Mouse (Mus musculus): ENCODE measurements around the gene Vwa2. TPM values are rescaled to one million over a fixed set of nuclear protein-coding genes. Genes with fewer than 3 reads are reported as not detected.

Vwa2 gene
- polyA plus RNA-seq, 1 experiment from 2014 or later = 0.62 TPM

DNA sequence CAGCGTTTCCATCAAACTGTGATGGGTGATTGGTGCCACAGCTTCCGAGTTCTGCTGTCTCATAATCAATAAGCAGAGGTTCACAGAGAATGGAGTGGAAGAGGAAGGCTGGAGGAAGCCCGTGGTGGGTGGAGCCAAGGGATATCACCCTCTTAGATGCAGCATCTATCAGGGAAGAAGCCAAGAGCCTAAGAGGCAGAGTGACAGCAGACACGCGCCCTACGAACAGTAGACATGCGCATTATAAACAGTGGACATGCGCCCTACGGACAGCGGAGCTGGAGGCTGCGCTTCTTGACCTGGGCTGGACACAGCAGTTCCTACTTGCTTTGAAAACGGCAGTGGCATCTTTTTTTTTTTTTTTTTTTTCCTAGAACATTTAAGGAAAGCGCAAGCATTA lies 80.8 kb downstream of the Vwa2 start:
- no peak overlapping the region for H3K27ac ChIP-seq (replicated peaks)
- no peak overlapping the region for H3K4me2 ChIP-seq
- no peak overlapping the region for H3K9ac ChIP-seq
- H3K4me1 ChIP-seq (replicated peaks) = 0 out of 2 replicates have a peak, but pooled peaks cover 9% of the 10 kb centered on the region
- H3K4me3 ChIP-seq = no peak overlapping the region
- no peaks in the 10 kb centered on the region for H3K9me3 ChIP-seq
- ATAC-seq (ENCODE audit: low FRiP score, low read depth) = no peak
- H3K27me3 ChIP-seq = no peaks in the 10 kb centered on the region
- H3K36me3 ChIP-seq = no peaks in the 10 kb centered on the region
- 94% methylated on average over 13 of the region's 13 CpGs for WGBS

DNA sequence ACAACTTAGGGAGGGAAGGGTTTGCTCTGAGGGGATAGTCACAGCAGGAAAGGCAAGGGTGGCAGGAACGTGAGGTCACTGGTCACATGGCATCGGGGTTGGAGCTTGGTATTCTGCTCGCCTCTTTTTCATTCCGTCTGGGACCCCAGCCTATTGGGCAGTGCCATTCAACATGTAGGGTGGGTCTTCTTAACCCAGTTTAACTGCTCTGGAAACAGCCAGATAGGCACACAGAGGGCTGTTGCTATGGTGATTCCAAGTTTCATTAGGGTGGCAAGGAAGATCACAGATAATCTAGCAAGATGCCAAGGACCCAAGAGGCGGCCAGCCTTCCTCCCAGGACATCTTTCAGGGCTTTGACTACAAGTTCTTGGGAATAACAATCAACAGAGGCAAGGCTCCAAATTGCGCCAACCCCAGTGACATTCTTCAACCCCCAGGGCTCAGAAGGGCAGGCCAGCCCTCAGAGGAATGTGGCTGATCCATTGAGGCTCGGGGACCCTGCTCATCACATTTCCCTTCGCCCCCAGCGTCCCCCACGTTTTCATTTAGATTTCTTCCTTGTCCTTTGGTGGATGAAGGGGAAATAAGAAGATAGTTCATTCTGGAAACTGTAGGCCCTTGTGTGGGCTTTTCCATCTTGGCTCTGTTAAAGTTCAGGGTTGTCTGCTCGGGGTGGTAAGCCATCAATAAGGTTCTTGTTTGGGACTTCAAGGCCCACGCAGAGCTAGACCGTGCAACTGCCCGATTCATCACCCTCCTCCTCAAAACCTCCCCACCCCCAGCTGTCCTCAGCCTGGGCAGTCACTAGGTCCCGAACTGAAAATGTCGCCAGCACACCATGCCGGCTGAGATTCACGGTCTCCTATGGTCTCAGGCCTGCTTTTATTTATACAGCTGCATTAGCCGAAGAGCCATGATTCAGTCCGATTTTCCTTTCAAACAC lies 81.8 kb downstream of the Vwa2 start:
- no peak overlapping the region for H3K27ac ChIP-seq (replicated peaks)
- peak; percentile 66; the same call in 1 of the 2 replicates for ATAC-seq (ENCODE audit: low FRiP score, low read depth)
- WGBS = 68% methylated on average over 20 of the region's 20 CpGs

DNA sequence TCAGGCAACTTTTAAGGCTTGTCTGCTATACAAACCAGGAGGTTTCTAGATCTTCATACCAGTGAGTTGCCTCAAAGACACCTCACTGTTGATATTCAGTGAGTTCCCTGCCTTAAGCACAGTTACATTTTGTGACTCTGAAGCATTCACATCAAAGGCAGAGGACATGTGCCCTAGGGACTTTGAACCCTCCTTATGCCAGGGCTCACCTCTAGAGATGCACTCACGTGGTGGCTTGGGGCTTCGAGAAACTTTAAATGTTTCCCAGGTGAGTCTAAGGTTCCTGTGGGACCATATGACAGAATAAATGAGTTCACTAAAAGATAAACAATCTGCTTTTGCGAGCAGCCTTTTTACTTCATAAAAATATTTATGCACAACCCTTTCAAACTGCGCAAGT lies 84.0 kb downstream of the Vwa2 start:
- no peaks in the 10 kb centered on the region for H3K36me3 ChIP-seq
- H3K4me1 ChIP-seq (replicated peaks) = 0 out of 2 replicates have a peak, but pooled peaks cover 6% of the 10 kb centered on the region
- H3K9ac ChIP-seq = no peak overlapping the region
- no peaks in the 10 kb centered on the region for H3K27me3 ChIP-seq
- H3K4me3 ChIP-seq = no peak overlapping the region
- WGBS = 85% methylated on average over 4 of the region's 4 CpGs
- H3K9me3 ChIP-seq = no peaks in the 10 kb centered on the region
- no peak for ATAC-seq (ENCODE audit: low FRiP score, low read depth)
- no peak overlapping the region for H3K4me2 ChIP-seq
- H3K27ac ChIP-seq (replicated peaks) = no peak overlapping the region

More for the DNA sequence above, 81.8 kb downstream of the Vwa2 start:
- H3K4me3 ChIP-seq = no peak overlapping the region
- H3K9me3 ChIP-seq = no peaks in the 10 kb centered on the region
- no peak overlapping the region for H3K4me2 ChIP-seq
- no peaks in the 10 kb centered on the region for H3K36me3 ChIP-seq
- no peak overlapping the region for H3K9ac ChIP-seq
- 0 out of 2 replicates have a peak, but pooled peaks cover 7% of the 10 kb centered on the region for H3K4me1 ChIP-seq (replicated peaks)
- H3K27me3 ChIP-seq = no peaks in the 10 kb centered on the region

DNA sequence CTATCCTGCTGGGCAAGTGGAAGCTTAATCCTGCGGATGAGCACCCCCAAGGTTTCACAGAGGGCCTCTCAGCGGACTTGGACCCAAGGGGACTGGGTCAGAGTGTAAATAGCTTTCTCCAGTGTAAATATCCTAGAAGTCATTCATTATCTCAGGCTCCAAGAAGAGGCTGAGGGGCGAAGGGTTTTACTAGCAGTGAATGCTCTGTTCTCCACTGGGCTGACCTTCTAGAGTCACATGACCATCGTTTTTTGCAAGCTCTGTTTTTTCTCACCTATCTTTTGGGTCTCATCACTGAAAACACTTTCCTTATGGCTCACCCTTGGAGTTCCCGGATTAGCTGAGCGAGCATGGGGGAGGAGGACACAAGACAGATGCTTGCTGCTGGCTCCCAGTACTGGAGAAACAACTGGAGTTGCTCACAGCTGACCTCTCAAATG lies 84.6 kb downstream of the Vwa2 start:
- H3K36me3 ChIP-seq = no peaks in the 10 kb centered on the region
- H3K9me3 ChIP-seq = no peaks in the 10 kb centered on the region
- H3K4me1 ChIP-seq (replicated peaks) = 0 out of 2 replicates have a peak, but pooled peaks cover 6% of the 10 kb centered on the region
- 66% methylated on average over 6 of the region's 6 CpGs for WGBS
- no peak overlapping the region for H3K4me3 ChIP-seq
- no peak overlapping the region for H3K27ac ChIP-seq (replicated peaks)
- H3K4me2 ChIP-seq = no peak overlapping the region
- H3K9ac ChIP-seq = no peak overlapping the region
- H3K27me3 ChIP-seq = no peaks in the 10 kb centered on the region
- ATAC-seq (ENCODE audit: low FRiP score, low read depth) = no peak

DNA sequence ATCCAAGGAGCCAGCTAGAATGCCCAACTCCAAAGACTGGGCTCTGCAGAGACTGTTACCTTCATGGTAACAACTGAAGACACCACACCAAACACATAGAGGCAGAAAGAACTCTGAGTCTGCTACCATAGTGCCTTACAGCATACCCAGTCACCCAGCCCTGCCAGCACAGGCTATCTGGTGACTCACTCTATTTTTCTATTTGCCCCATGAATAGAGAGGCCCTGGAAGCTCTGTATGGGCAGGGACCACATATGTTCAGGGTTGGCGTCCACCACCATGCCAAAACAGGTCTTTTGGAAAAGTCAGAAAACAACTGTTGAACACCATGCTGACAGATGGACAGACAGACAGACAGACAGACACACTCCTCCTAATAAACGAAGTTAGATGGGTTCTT lies 85.0 kb downstream of the Vwa2 start:
- ATAC-seq (ENCODE audit: low FRiP score, low read depth) = no peak
- Histone ChIP-seq H3K27me3 (no peaks in the 10 kb centered on the region), H3K4me3 (no peak overlapping the region), H3K9ac (no peak overlapping the region), H3K4me2 (no peak overlapping the region), H3K4me1 (replicated peaks) (0 out of 2 replicates have a peak, but pooled peaks cover 6% of the 10 kb centered on the region), H3K36me3 (no peaks in the 10 kb centered on the region), H3K27ac (replicated peaks) (no peak overlapping the region), H3K9me3 (no peaks in the 10 kb centered on the region)
- WGBS = 93% methylated on average over 2 of the region's 2 CpGs

DNA sequence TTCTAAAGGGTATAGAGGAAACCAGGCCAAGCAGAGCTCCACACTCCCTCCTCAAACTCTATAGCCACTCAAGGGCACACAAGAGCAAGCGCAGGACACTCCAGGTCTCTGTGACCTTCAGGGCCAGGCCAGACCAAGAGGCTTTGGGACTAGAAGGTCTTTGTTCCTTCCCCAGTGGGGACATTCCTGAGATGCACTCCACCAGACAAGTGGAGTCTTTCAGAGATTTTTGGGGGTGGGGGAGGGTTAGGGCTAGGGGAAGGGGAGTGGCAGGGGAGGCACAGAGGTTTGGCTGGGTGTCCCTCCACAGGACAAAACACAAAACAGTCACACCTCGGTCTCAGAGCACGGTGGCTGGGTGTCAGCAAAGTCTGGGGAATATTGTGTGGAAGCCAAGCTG lies 85.6 kb downstream of the Vwa2 start:
- no peak overlapping the region for H3K27ac ChIP-seq (replicated peaks)
- no peaks in the 10 kb centered on the region for H3K27me3 ChIP-seq
- no peak overlapping the region for H3K4me3 ChIP-seq
- H3K36me3 ChIP-seq = no peaks in the 10 kb centered on the region
- 67% methylated on average over 3 of the region's 3 CpGs for WGBS
- H3K9me3 ChIP-seq = no peaks in the 10 kb centered on the region
- H3K4me2 ChIP-seq = no peak overlapping the region
- no peak overlapping the region for H3K9ac ChIP-seq
- ATAC-seq (ENCODE audit: low FRiP score, low read depth) = no peak
- 0 out of 2 replicates have a peak, but pooled peaks cover 6% of the 10 kb centered on the region for H3K4me1 ChIP-seq (replicated peaks)

Other genes with a start within 250 kb of the Vwa2 start
- 0.93 and 1.1 TPM in 2 replicates for gene Adrb1, start 152.1 kb upstream of the Vwa2 start, polyA plus RNA-seq (2015; fragmentation: Nextera tagmentation; extraction: Ambion mirVana)
- 20.3 and 22.9 TPM in 2 replicates for gene Ccdc186, start 52.1 kb upstream of the Vwa2 start, polyA plus RNA-seq (2015; fragmentation: Nextera tagmentation; extraction: Ambion mirVana)
- gene Tdrd1, start 48.0 kb upstream of the Vwa2 start, polyA plus RNA-seq (2015; fragmentation: Nextera tagmentation; extraction: Ambion mirVana) = 1.1 and 1.3 TPM in 2 replicates
- 14.5 and 16.4 TPM in 2 replicates for gene Afap1l2, start 134.0 kb downstream of the Vwa2 start, polyA plus RNA-seq (2015; fragmentation: Nextera tagmentation; extraction: Ambion mirVana)